In genomic region chr5:140068051-140068450, GRCm38 (mm10) we compare ENCODE assay signal across 21 mouse cellular contexts.
DNase-seq lines count a peak whose midpoint lies in the region; ATAC-seq and TF ChIP-seq lines count a peak whose summit lies in the region.
"Had no signal": no experiment of that assay in that cellular context is flagged by ENCODE, and none has a peak within 500 bp of the region (broad histone marks: within the 10 kb centered on the region; RNA-seq: fewer than 3 reads in every experiment).

No protein-coding gene starts in this region.

- no peak overlapping the region for H3K9ac ChIP-seq in forebrain, embryonic 14.5 days (ENCODE audit: low read length)
- H3K9ac ChIP-seq in forebrain, embryonic 12.5 days = no peak overlapping the region
- no peak overlapping the region for H3K9ac ChIP-seq in lung, embryonic 14.5 days
- no peak overlapping the region for H3K9ac ChIP-seq in neural tube, embryonic 13.5 days
- H3K9ac ChIP-seq: embryonic facial prominence, embryonic 15.5 days; heart, embryonic 12.5 days; neural tube, embryonic 12.5 days had no signal

- peaks cover 6% of the 10 kb centered on the region for H3K4me1 ChIP-seq in forebrain, embryonic 14.5 days (ENCODE audit: control insufficient read depth, insufficient read depth, low read length)
- H3K4me1 ChIP-seq in forebrain, embryonic 12.5 days = peaks cover 21% of the 10 kb centered on the region
- 0 out of 2 replicates have a peak, but pooled peaks cover 4% of the 10 kb centered on the region for H3K4me1 ChIP-seq in lung, embryonic 14.5 days (ENCODE audit: insufficient read depth)
- H3K4me1 ChIP-seq in neural tube, embryonic 13.5 days (replicated peaks) = peaks cover 40% of the 10 kb centered on the region
- H3K4me1 ChIP-seq: midbrain, embryonic 10.5 days had no signal

- no peaks in the 10 kb centered on the region for H3K27me3 ChIP-seq in forebrain, embryonic 14.5 days (replicated peaks; ENCODE audit: control insufficient read depth, insufficient read depth, low read length)
- H3K27me3 ChIP-seq in forebrain, embryonic 12.5 days = no peaks in the 10 kb centered on the region
- no peaks in the 10 kb centered on the region for H3K27me3 ChIP-seq in lung, embryonic 14.5 days (ENCODE audit: insufficient read depth, low read length)
- H3K27me3 ChIP-seq in neural tube, embryonic 13.5 days = no peaks in the 10 kb centered on the region
- H3K27me3 ChIP-seq: embryonic facial prominence, embryonic 15.5 days; heart, embryonic 12.5 days; neural tube, embryonic 12.5 days had no signal

- DNase-seq in forebrain, embryonic 14.5 days (ENCODE audit: low spot score) = peak; percentile 13
- DNase-seq in lung, embryonic 14.5 days = peak; percentile 27
- DNase-seq in lung, adult 18-20 months = no peak
- DNase-seq in neural tube, embryonic 10.5 days (ENCODE audit: extremely low spot score, low spot score) = no peak
- DNase-seq in T-cell, adult 2 months (ENCODE audit: low spot score) = no peak
- DNase-seq: cerebellum, adult 11 months; cerebellum, postnatal 36 days; embryo, embryonic 11 days; gastrocnemius, postnatal 14 days; heart, adult 11 months; heart, postnatal 10 days; thymus, postnatal 14 days had no signal

- no peak overlapping the region for H3K27ac ChIP-seq in forebrain, embryonic 14.5 days (ENCODE audit: low read depth, low read length)
- no peak overlapping the region for H3K27ac ChIP-seq in forebrain, embryonic 12.5 days
- peak overlapping the region; percentile 27; the same call in 1 of the 2 replicates for H3K27ac ChIP-seq in lung, embryonic 14.5 days (ENCODE audit: low read depth)
- 0 out of 2 replicates have a peak overlapping the region, but pooled peaks have one; percentile 33 for H3K27ac ChIP-seq in neural tube, embryonic 13.5 days (replicated peaks)
- H3K27ac ChIP-seq: embryonic facial prominence, embryonic 15.5 days; midbrain, embryonic 10.5 days; neural tube, embryonic 12.5 days had no signal

- H3K4me2 ChIP-seq in forebrain, embryonic 14.5 days (ENCODE audit: low read length) = no peak overlapping the region
- H3K4me2 ChIP-seq in forebrain, embryonic 12.5 days = no peak overlapping the region
- no peak overlapping the region for H3K4me2 ChIP-seq in lung, embryonic 14.5 days
- H3K4me2 ChIP-seq in neural tube, embryonic 13.5 days = no peak overlapping the region
- H3K4me2 ChIP-seq: embryonic facial prominence, embryonic 15.5 days; heart, embryonic 12.5 days; neural tube, embryonic 12.5 days had no signal

- 73% methylated on average over 3 of the region's 3 CpGs for WGBS in forebrain, embryonic 14.5 days
- WGBS in forebrain, embryonic 12.5 days = 73% methylated on average over 3 of the region's 3 CpGs
- 43% methylated on average over 3 of the region's 3 CpGs for WGBS in lung, embryonic 14.5 days
- WGBS in neural tube, embryonic 13.5 days = 53% methylated on average over 3 of the region's 3 CpGs

- no peaks in the 10 kb centered on the region for H3K36me3 ChIP-seq in forebrain, embryonic 14.5 days (ENCODE audit: control insufficient read depth, insufficient read depth, low read length)
- H3K36me3 ChIP-seq in forebrain, embryonic 12.5 days (replicated peaks) = peaks cover 22% of the 10 kb centered on the region
- H3K36me3 ChIP-seq in lung, embryonic 14.5 days (ENCODE audit: insufficient read depth) = peaks cover 12% of the 10 kb centered on the region; the same call in 1 of the 2 replicates
- H3K36me3 ChIP-seq in neural tube, embryonic 13.5 days = 0 out of 2 replicates have a peak, but pooled peaks cover 10% of the 10 kb centered on the region

- H3K4me3 ChIP-seq in forebrain, embryonic 14.5 days (ENCODE audit: low read depth, low read length) = no peak overlapping the region
- no peak overlapping the region for H3K4me3 ChIP-seq in forebrain, embryonic 12.5 days (replicated peaks)
- no peak overlapping the region for H3K4me3 ChIP-seq in lung, embryonic 14.5 days (ENCODE audit: low read depth, low read length)
- H3K4me3 ChIP-seq in neural tube, embryonic 13.5 days = no peak overlapping the region
- H3K4me3 ChIP-seq: embryonic facial prominence, embryonic 15.5 days; heart, embryonic 12.5 days; midbrain, embryonic 10.5 days; neural tube, embryonic 12.5 days had no signal

- no peaks in the 10 kb centered on the region for H3K9me3 ChIP-seq in forebrain, embryonic 14.5 days (replicated peaks; ENCODE audit: control insufficient read depth, low read length)
- H3K9me3 ChIP-seq in forebrain, embryonic 12.5 days = no peaks in the 10 kb centered on the region
- no peaks in the 10 kb centered on the region for H3K9me3 ChIP-seq in lung, embryonic 14.5 days (ENCODE audit: low read depth, low read length)
- no peaks in the 10 kb centered on the region for H3K9me3 ChIP-seq in neural tube, embryonic 13.5 days
- H3K9me3 ChIP-seq: embryonic facial prominence, embryonic 15.5 days; heart, embryonic 12.5 days; midbrain, embryonic 10.5 days; neural tube, embryonic 12.5 days had no signal

- ATAC-seq in forebrain, embryonic 14.5 days = no peak
- ATAC-seq in forebrain, embryonic 12.5 days (ENCODE audit: low FRiP score) = no peak
- peak; percentile 52; the same call in 1 of the 2 replicates for ATAC-seq in lung, embryonic 14.5 days (ENCODE audit: insufficient read depth)
- ATAC-seq in neural tube, embryonic 13.5 days (ENCODE audit: low read depth) = no peak
- ATAC-seq: CD4-positive, CD25-positive, alpha-beta regulatory T cell, adult 4 months; forebrain, embryonic 16.5 days; intestine, postnatal 0 days had no signal

- TF ChIP-seq CTCF in lung, embryonic 14.5 days (IDR thresholded peaks at IDR 0.05; ENCODE audit: low read depth) = no peak

Comparison
In these comparisons a context has a peak if more than half of its experiments do, and no peak if none do; other contexts are left out.
1. DNase-seq: peak in forebrain, embryonic 14.5 days (single experiment) and lung, embryonic 14.5 days (single experiment); none in lung, adult 18-20 months (0 of 2), neural tube, embryonic 10.5 days (single experiment) and T-cell, adult 2 months (single experiment).
2. H3K27ac ChIP-seq: peak in lung, embryonic 14.5 days (single experiment) and neural tube, embryonic 13.5 days (single experiment); none in forebrain, embryonic 14.5 days (single experiment) and forebrain, embryonic 12.5 days (single experiment).